Mouse (Mus musculus): ENCODE data around the gene Dcps. TPM values are rescaled to one million over a fixed set of nuclear protein-coding genes. Genes with fewer than 3 reads are reported as not detected.

Dcps gene
- total and polyA plus RNA-seq, 2 experiments from 2014 or later: 48.5 to 55.3 TPM

GRCm38 (mm10) chr9:35204421-35204820, 28.6 kb upstream of the Dcps start:
- H3K4me2 ChIP-seq (ENCODE audit: low read depth, low read length): no peak overlapping the region
- no peak for ATAC-seq
- no peak for TF ChIP-seq CTCF (IDR thresholded peaks at IDR 0.05; ENCODE audit: low read depth)
- no peaks in the 10 kb centered on the region for H3K4me1 ChIP-seq (ENCODE audit: insufficient read depth, low read length)
- no peak for DNase-seq (ENCODE audit: low spot score)
- 94% methylated on average over 2 of the region's 2 CpGs for WGBS
- H3K36me3 ChIP-seq (ENCODE audit: insufficient read depth, low read length): peaks cover 29% of the 10 kb centered on the region
- H3K27me3 ChIP-seq (ENCODE audit: insufficient read depth, low read length): no peaks in the 10 kb centered on the region
- no peak overlapping the region for H3K27ac ChIP-seq
- H3K4me3 ChIP-seq (ENCODE audit: low read length): no peak overlapping the region
- no peaks in the 10 kb centered on the region for H3K9me3 ChIP-seq (ENCODE audit: low read length)
- no peak overlapping the region for H3K9ac ChIP-seq (replicated peaks; ENCODE audit: low read length)

- DNase-seq (ENCODE audit: low spot score) (no peak), ATAC-seq (no peak)
- no peaks in the 10 kb centered on the region for H3K4me1 ChIP-seq (ENCODE audit: insufficient read depth, low read length)
- H3K36me3 ChIP-seq (ENCODE audit: insufficient read depth, low read length): peaks cover 29% of the 10 kb centered on the region
- no peak overlapping the region for H3K9ac ChIP-seq (replicated peaks; ENCODE audit: low read length)
- 75% methylated on average over 3 of the region's 3 CpGs for WGBS
- H3K9me3 ChIP-seq (ENCODE audit: low read length): no peaks in the 10 kb centered on the region
- H3K4me3 ChIP-seq (ENCODE audit: low read length): no peak overlapping the region
- no peak overlapping the region for H3K4me2 ChIP-seq (ENCODE audit: low read depth, low read length)
- TF ChIP-seq CTCF (IDR thresholded peaks at IDR 0.05; ENCODE audit: low read depth): no peak
- no peak overlapping the region for H3K27ac ChIP-seq
- no peaks in the 10 kb centered on the region for H3K27me3 ChIP-seq (ENCODE audit: insufficient read depth, low read length)
Measured at GRCm38 (mm10) chr9:35203536-35203935, 27.7 kb upstream of the Dcps start.

DNA sequence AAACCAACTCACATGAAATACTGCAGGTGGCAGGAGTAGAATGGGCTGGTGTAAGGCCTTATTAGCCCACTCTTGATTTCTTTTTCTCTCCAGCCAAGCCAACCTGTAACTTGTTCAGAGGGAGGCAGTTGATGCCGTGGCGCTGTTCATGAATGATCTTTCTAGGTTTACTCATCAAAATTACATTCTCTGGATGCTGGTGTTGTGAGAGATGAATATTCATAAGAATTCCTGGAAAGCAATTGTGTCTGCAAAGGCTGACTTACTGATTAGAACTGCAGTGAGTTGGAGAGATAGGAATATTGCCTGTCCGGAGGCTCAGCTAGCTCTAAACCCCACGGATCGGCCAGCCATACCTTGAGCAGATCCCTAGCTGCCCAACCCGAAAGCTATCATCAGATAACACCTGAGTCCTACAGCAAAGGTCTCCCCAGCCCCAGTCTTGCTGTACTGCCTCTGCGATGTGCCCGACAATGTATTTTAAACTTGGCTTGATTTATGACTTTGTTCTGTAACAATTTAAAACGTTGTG, 24.7 kb upstream of the Dcps start:
- H3K9ac ChIP-seq (replicated peaks; ENCODE audit: low read length): 0 out of 2 replicates have a peak overlapping the region, but pooled peaks have one; percentile 67
- no peaks in the 10 kb centered on the region for H3K4me1 ChIP-seq (ENCODE audit: insufficient read depth, low read length)
- 54% methylated on average over 9 of the region's 9 CpGs for WGBS

DNA sequence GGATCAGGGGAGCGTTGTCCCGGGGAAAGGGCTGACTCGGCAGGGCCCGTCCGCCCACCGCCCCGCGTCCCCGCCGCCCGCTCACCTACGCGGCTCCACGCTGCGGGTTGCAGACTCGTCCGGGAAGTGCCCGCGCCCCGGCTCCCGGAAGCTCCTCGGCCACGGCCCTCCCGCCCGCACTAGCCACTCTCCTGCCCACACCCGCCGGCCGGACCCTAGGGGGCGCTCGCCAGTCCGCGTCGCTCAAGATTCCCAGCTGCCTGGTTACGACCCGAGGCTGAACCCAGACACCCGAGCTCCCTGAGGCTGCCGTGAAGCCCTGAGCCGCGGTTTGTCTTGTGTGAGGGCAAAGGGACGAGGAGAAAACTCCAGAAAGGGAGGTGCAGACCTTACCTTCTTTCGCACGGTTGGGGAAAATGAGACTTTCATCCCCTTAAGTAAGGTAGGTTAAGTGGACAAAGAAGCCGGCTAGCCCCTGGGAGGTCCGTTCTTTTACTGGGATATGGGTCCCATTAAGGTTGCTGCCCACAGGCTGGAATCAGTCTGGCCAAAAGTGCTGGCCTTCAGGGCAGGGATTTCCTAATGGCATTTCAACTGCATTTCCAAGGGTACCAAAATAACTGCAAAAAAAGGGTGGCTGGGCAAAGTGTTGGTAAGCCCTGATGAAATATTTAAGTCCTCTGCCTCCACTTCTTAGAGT, 24.1 kb upstream of the Dcps start, which contains the start of the genes Srpr and Tirap:
TSS of gene Srpr (plus strand) at position 404 of the 700 bp plus-strand sequence.
TSS of gene Tirap (minus strand) at position 520 of the 700 bp plus-strand sequence.
- DNase-seq (ENCODE audit: low spot score) (peak; percentile 88), ATAC-seq (peak; percentile 93)
- H3K4me2 ChIP-seq (ENCODE audit: low read depth, low read length): peak within 1 kb of the TSS; percentile 72
- peak; percentile 74 for TF ChIP-seq CTCF (IDR thresholded peaks at IDR 0.05; ENCODE audit: low read depth)
- 0 out of 2 replicates have a peak, but pooled peaks cover 2% of the 10 kb centered on the region for H3K36me3 ChIP-seq (ENCODE audit: insufficient read depth, low read length)
- H3K4me1 ChIP-seq (ENCODE audit: insufficient read depth, low read length): no peaks in the 10 kb centered on the region
- H3K27ac ChIP-seq: peak within 1 kb of the TSS; percentile 48; the same call in 1 of the 2 replicates
- no peaks in the 10 kb centered on the region for H3K27me3 ChIP-seq (ENCODE audit: insufficient read depth, low read length)
- H3K9me3 ChIP-seq (ENCODE audit: low read length): no peaks in the 10 kb centered on the region
- peak within 1 kb of the TSS; percentile 65 for H3K4me3 ChIP-seq (ENCODE audit: low read length)
- peak within 1 kb of the TSS; percentile 67 for H3K9ac ChIP-seq (replicated peaks; ENCODE audit: low read length)
- WGBS: 1% methylated on average over 39 of the region's 44 CpGs

More for the DNA sequence above, 24.7 kb upstream of the Dcps start:
- Histone ChIP-seq H3K27me3 (ENCODE audit: insufficient read depth, low read length) (no peaks in the 10 kb centered on the region), H3K27ac (peak overlapping the region; percentile 5; the same call in 1 of the 2 replicates), H3K4me3 (ENCODE audit: low read length) (peak overlapping the region; percentile 65), H3K4me2 (ENCODE audit: low read depth, low read length) (peak overlapping the region; percentile 72), H3K9me3 (ENCODE audit: low read length) (no peaks in the 10 kb centered on the region), H3K36me3 (ENCODE audit: insufficient read depth, low read length) (peaks cover 7% of the 10 kb centered on the region; the same call in 1 of the 2 replicates)
- no peak for TF ChIP-seq CTCF (IDR thresholded peaks at IDR 0.05; ENCODE audit: low read depth)
- no peak for ATAC-seq
- no peak for DNase-seq (ENCODE audit: low spot score)

- Histone ChIP-seq H3K36me3 (ENCODE audit: insufficient read depth, low read length) (no peaks in the 10 kb centered on the region), H3K9ac (replicated peaks; ENCODE audit: low read length) (peak overlapping the region; percentile 67), H3K27ac (peak overlapping the region; percentile 48; the same call in 1 of the 2 replicates), H3K9me3 (ENCODE audit: low read length) (no peaks in the 10 kb centered on the region), H3K4me1 (ENCODE audit: insufficient read depth, low read length) (no peaks in the 10 kb centered on the region), H3K4me3 (ENCODE audit: low read length) (peak overlapping the region; percentile 65), H3K4me2 (ENCODE audit: low read depth, low read length) (peak overlapping the region; percentile 72), H3K27me3 (ENCODE audit: insufficient read depth, low read length) (no peaks in the 10 kb centered on the region)
- DNase-seq (ENCODE audit: low spot score) (peak; percentile 11), ATAC-seq (peak; percentile 78)
- TF ChIP-seq CTCF (IDR thresholded peaks at IDR 0.05; ENCODE audit: low read depth): no peak
- 25% methylated on average over 18 of the region's 18 CpGs for WGBS
Measured at GRCm38 (mm10) chr9:35198945-35199771, 23.3 kb upstream of the Dcps start.

GRCm38 (mm10) chr9:35198351-35198750, 22.5 kb upstream of the Dcps start:
- no peak for DNase-seq (ENCODE audit: low spot score)
- WGBS: 69% methylated on average over 10 of the region's 10 CpGs
- Histone ChIP-seq H3K27me3 (ENCODE audit: insufficient read depth, low read length) (no peaks in the 10 kb centered on the region), H3K9me3 (ENCODE audit: low read length) (no peaks in the 10 kb centered on the region), H3K4me1 (ENCODE audit: insufficient read depth, low read length) (no peaks in the 10 kb centered on the region), H3K4me3 (ENCODE audit: low read length) (no peak overlapping the region), H3K4me2 (ENCODE audit: low read depth, low read length) (no peak overlapping the region), H3K9ac (replicated peaks; ENCODE audit: low read length) (no peak overlapping the region), H3K27ac (no peak overlapping the region), H3K36me3 (ENCODE audit: insufficient read depth, low read length) (no peaks in the 10 kb centered on the region)
- no peak for TF ChIP-seq CTCF (IDR thresholded peaks at IDR 0.05; ENCODE audit: low read depth)
- ATAC-seq: no peak

All from hindbrain, postnatal 0 days (tissue).